In the genomic region with DNA sequence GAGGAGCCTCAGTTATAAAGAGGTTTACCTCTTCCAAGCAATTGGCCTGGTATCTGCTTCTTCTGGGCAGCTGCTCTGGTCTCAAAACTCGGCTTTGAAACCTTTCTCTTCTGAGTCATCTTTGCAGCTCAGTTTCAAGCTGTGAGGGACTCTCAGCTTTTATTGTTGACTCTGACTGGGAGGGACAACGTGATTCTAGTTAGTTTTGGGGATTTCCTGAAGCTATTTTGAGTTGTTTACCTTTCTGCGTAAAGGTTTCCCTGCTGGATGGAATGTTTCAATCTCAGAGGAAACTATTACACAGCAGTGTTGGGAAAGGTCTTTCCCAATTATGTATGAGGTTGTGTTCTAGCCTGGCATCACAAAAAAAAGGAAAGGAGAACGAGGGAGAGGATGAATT, we compare ENCODE assay signal across 18 mouse cellular contexts. TPM values are rescaled to one million over a fixed set of nuclear protein-coding genes. Genes with fewer than 3 reads are reported as not detected.
DNase-seq lines count a peak whose midpoint lies in the region; ATAC-seq and TF ChIP-seq lines count a peak whose summit lies in the region.
"Had no signal": no experiment of that assay in that cellular context is flagged by ENCODE, and none has a peak within 500 bp of the region (broad histone marks: within the 10 kb centered on the region; RNA-seq: fewer than 3 reads in every experiment).

No protein-coding gene starts in this region.

- H3K4me2 ChIP-seq in heart, embryonic 11.5 days = peak overlapping the region; percentile 84
- no peak overlapping the region for H3K4me2 ChIP-seq in lung, postnatal 0 days (replicated peaks; ENCODE audit: low read depth, low read length)
- H3K4me2 ChIP-seq in liver, embryonic 16.5 days (ENCODE audit: low read depth, low read length) = peak overlapping the region; percentile 90; the same call in 1 of the 2 replicates

- H3K27me3 ChIP-seq in heart, embryonic 11.5 days (ENCODE audit: control insufficient read depth, insufficient read depth, low read length) = no peaks in the 10 kb centered on the region
- H3K27me3 ChIP-seq in heart, embryonic 10.5 days (ENCODE audit: insufficient read depth, poor library complexity, severe bottlenecking) = no peaks in the 10 kb centered on the region
- no peaks in the 10 kb centered on the region for H3K27me3 ChIP-seq in lung, postnatal 0 days (replicated peaks; ENCODE audit: insufficient read depth, low read length)
- no peaks in the 10 kb centered on the region for H3K27me3 ChIP-seq in embryonic facial prominence, embryonic 10.5 days (replicated peaks; ENCODE audit: low read depth, poor library complexity, severe bottlenecking)
- H3K27me3 ChIP-seq in liver, embryonic 16.5 days (ENCODE audit: control insufficient read depth, insufficient read depth, low read depth, low read length) = no peaks in the 10 kb centered on the region
- H3K27me3 ChIP-seq: Patski had no signal

- peaks cover 3% of the 10 kb centered on the region; the same call in 1 of the 2 replicates for H3K4me1 ChIP-seq in heart, embryonic 11.5 days (ENCODE audit: control insufficient read depth, insufficient read depth, low read length)
- H3K4me1 ChIP-seq in heart, embryonic 10.5 days = peaks cover 18% of the 10 kb centered on the region
- peaks cover 3% of the 10 kb centered on the region; the same call in 1 of the 2 replicates for H3K4me1 ChIP-seq in lung, postnatal 0 days (ENCODE audit: insufficient read depth, low read depth, low read length)
- peaks cover 19% of the 10 kb centered on the region for H3K4me1 ChIP-seq in embryonic facial prominence, embryonic 10.5 days
- H3K4me1 ChIP-seq in liver, embryonic 16.5 days (ENCODE audit: control insufficient read depth, low read depth, low read length) = peaks cover 17% of the 10 kb centered on the region

- ATAC-seq in heart, embryonic 11.5 days (replicated peaks; ENCODE audit: insufficient number of reproducible peaks, low FRiP score, low TSS enrichment) = no peak
- ATAC-seq in lung, postnatal 0 days = no peak
- ATAC-seq in liver, embryonic 16.5 days (ENCODE audit: low read depth) = no peak
- ATAC-seq: CD4-positive, CD25-positive, alpha-beta regulatory T cell, adult 4 months; forebrain, embryonic 16.5 days; intestine, embryonic 16.5 days; Patski had no signal

- H3K27ac ChIP-seq in heart, embryonic 11.5 days (ENCODE audit: low read depth, low read length) = no peak overlapping the region
- no peak overlapping the region for H3K27ac ChIP-seq in heart, embryonic 10.5 days
- no peak overlapping the region for H3K27ac ChIP-seq in lung, postnatal 0 days (ENCODE audit: low read length)
- no peak overlapping the region for H3K27ac ChIP-seq in embryonic facial prominence, embryonic 10.5 days (replicated peaks)
- H3K27ac ChIP-seq in liver, embryonic 16.5 days (ENCODE audit: low read length) = no peak overlapping the region
- H3K27ac ChIP-seq: macrophage had no signal

- TF ChIP-seq CTCF in lung, postnatal 0 days (IDR thresholded peaks at IDR 0.05) = no peak

- TF ChIP-seq EP300 in lung, postnatal 0 days (IDR thresholded peaks at IDR 0.05) = peak; percentile 34; the same call in 1 of the 2 replicates

- H3K36me3 ChIP-seq in heart, embryonic 11.5 days (ENCODE audit: control insufficient read depth, insufficient read depth, low read length) = peaks cover 11% of the 10 kb centered on the region
- peaks cover 42% of the 10 kb centered on the region for H3K36me3 ChIP-seq in heart, embryonic 10.5 days
- H3K36me3 ChIP-seq in lung, postnatal 0 days (ENCODE audit: insufficient read depth, low read length) = peaks cover 10% of the 10 kb centered on the region; the same call in 1 of the 2 replicates
- peaks cover 46% of the 10 kb centered on the region for H3K36me3 ChIP-seq in embryonic facial prominence, embryonic 10.5 days (replicated peaks)
- peaks cover 34% of the 10 kb centered on the region for H3K36me3 ChIP-seq in liver, embryonic 16.5 days (ENCODE audit: control insufficient read depth, insufficient read depth)

- no peak overlapping the region for H3K4me3 ChIP-seq in heart, embryonic 11.5 days (ENCODE audit: low read depth, low read length)
- no peak overlapping the region for H3K4me3 ChIP-seq in heart, embryonic 10.5 days
- no peak overlapping the region for H3K4me3 ChIP-seq in lung, postnatal 0 days (ENCODE audit: low read depth, low read length)
- H3K4me3 ChIP-seq in embryonic facial prominence, embryonic 10.5 days = 0 out of 2 replicates have a peak overlapping the region, but pooled peaks have one; percentile 75
- peak overlapping the region; percentile 1; the same call in 1 of the 2 replicates for H3K4me3 ChIP-seq in liver, embryonic 16.5 days (ENCODE audit: low read depth, low read length)

- no peaks in the 10 kb centered on the region for H3K9me3 ChIP-seq in heart, embryonic 11.5 days (replicated peaks; ENCODE audit: control insufficient read depth, low read length)
- no peaks in the 10 kb centered on the region for H3K9me3 ChIP-seq in heart, embryonic 10.5 days
- H3K9me3 ChIP-seq in lung, postnatal 0 days (ENCODE audit: low read length) = no peaks in the 10 kb centered on the region
- no peaks in the 10 kb centered on the region for H3K9me3 ChIP-seq in embryonic facial prominence, embryonic 10.5 days
- H3K9me3 ChIP-seq in liver, embryonic 16.5 days (replicated peaks; ENCODE audit: control insufficient read depth, low read length) = no peaks in the 10 kb centered on the region

- WGBS in heart, embryonic 11.5 days (ENCODE audit: insufficient replicate concordance) = 72% methylated on average over 4 of the region's 4 CpGs
- WGBS in heart, embryonic 10.5 days = 74% methylated on average over 4 of the region's 4 CpGs
- WGBS in lung, postnatal 0 days = 48% methylated on average over 4 of the region's 4 CpGs
- 84% methylated on average over 4 of the region's 4 CpGs for WGBS in embryonic facial prominence, embryonic 10.5 days
- 61% methylated on average over 4 of the region's 4 CpGs for WGBS in liver, embryonic 16.5 days (ENCODE audit: insufficient replicate concordance)

- no peak overlapping the region for H3K9ac ChIP-seq in heart, embryonic 11.5 days (ENCODE audit: low read depth, low read length)
- H3K9ac ChIP-seq in lung, postnatal 0 days (replicated peaks; ENCODE audit: low read depth) = no peak overlapping the region
- no peak overlapping the region for H3K9ac ChIP-seq in liver, embryonic 16.5 days (ENCODE audit: low read depth, low read length)

- no peak for DNase-seq in heart, embryonic 10.5 days (ENCODE audit: low spot score)
- DNase-seq in lung, postnatal 0 days (ENCODE audit: low spot score) = peak; percentile 51
- no peak for DNase-seq in lung, postnatal 36 days
- DNase-seq in embryonic facial prominence, embryonic 10.5 days (ENCODE audit: low spot score) = no peak
- no peak for DNase-seq in Muller cell, postnatal 12 days (ENCODE audit: inconsistent ontology term)
- DNase-seq in left cerebral cortex, adult 9 months (ENCODE audit: low spot score in 2 of 2) = no peak
- DNase-seq: adrenal gland, adult 2 months; cerebellum, postnatal 14 days; gastrocnemius, postnatal 36 days had no signal

RNA-seq across cellular contexts. Expression of a gene that starts 1.7 kb away (rescaled TPM):
- polyA plus RNA-seq in heart, embryonic 11.5 days (2014; fragmentation: Nextera tagmentation; extraction: Ambion mirVana) = 119 and 128 TPM in 2 replicates
- polyA plus RNA-seq in heart, embryonic 10.5 days (2016; fragmentation: Nextera tagmentation; extraction: Ambion mirVana) = 130 and 162 TPM in 2 replicates
- 131 and 135 TPM in 2 replicates for polyA plus RNA-seq in lung, postnatal 0 days (2015; fragmentation: Nextera tagmentation; extraction: Ambion mirVana)
- 173 and 174 TPM in 2 replicates for polyA plus RNA-seq in embryonic facial prominence, embryonic 10.5 days (2016; fragmentation: Nextera tagmentation; extraction: Ambion mirVana)
- polyA plus RNA-seq in liver, embryonic 16.5 days (2015; fragmentation: Nextera tagmentation; extraction: Ambion mirVana) = 62.7 and 69.3 TPM in 2 replicates

RNA-seq across cellular contexts. Expression of a gene that starts 5.6 kb away (rescaled TPM):
- polyA plus RNA-seq in heart, embryonic 11.5 days (2014; fragmentation: Nextera tagmentation; extraction: Ambion mirVana) = 0.43 and 0.65 TPM in 2 replicates
- 0.11 TPM in 1 of 2 replicates, not detected in the other for polyA plus RNA-seq in heart, embryonic 10.5 days (2016; fragmentation: Nextera tagmentation; extraction: Ambion mirVana)
- polyA plus RNA-seq in lung, postnatal 0 days (2015; fragmentation: Nextera tagmentation; extraction: Ambion mirVana) = 0.21 and 0.25 TPM in 2 replicates
- polyA plus RNA-seq in embryonic facial prominence, embryonic 10.5 days (2016; fragmentation: Nextera tagmentation; extraction: Ambion mirVana) = 0.11 and 0.16 TPM in 2 replicates
- polyA plus RNA-seq in liver, embryonic 16.5 days (2015; fragmentation: Nextera tagmentation; extraction: Ambion mirVana) = 0.09 TPM in 1 of 2 replicates, not detected in the other
- polyA plus RNA-seq: adrenal gland, adult 2 months; CD4-positive, CD25-positive, alpha-beta regulatory T cell, adult 4 months; forebrain, embryonic 16.5 days; heart, postnatal 0 days; macrophage; urinary bladder, adult 2 months had no signal

RNA-seq across cellular contexts. Expression of a gene that starts 21.6 kb away (rescaled TPM):
- polyA plus RNA-seq in heart, embryonic 11.5 days (2014; fragmentation: Nextera tagmentation; extraction: Ambion mirVana) = 69.0 and 76.1 TPM in 2 replicates
- 87.2 and 97.0 TPM in 2 replicates for polyA plus RNA-seq in heart, embryonic 10.5 days (2016; fragmentation: Nextera tagmentation; extraction: Ambion mirVana)
- 57.2 and 59.5 TPM in 2 replicates for polyA plus RNA-seq in lung, postnatal 0 days (2015; fragmentation: Nextera tagmentation; extraction: Ambion mirVana)
- 93.3 and 93.4 TPM in 2 replicates for polyA plus RNA-seq in embryonic facial prominence, embryonic 10.5 days (2016; fragmentation: Nextera tagmentation; extraction: Ambion mirVana)
- polyA plus RNA-seq in liver, embryonic 16.5 days (2015; fragmentation: Nextera tagmentation; extraction: Ambion mirVana) = 26.4 and 27.3 TPM in 2 replicates

RNA-seq across cellular contexts. Expression of a gene that starts 39.4 kb away (rescaled TPM):
- polyA plus RNA-seq in heart, embryonic 11.5 days (2014; fragmentation: Nextera tagmentation; extraction: Ambion mirVana) = 10.3 and 10.5 TPM in 2 replicates
- polyA plus RNA-seq in heart, embryonic 10.5 days (2016; fragmentation: Nextera tagmentation; extraction: Ambion mirVana) = 16.5 and 18.5 TPM in 2 replicates
- 11.2 and 14.8 TPM in 2 replicates for polyA plus RNA-seq in lung, postnatal 0 days (2015; fragmentation: Nextera tagmentation; extraction: Ambion mirVana)
- 16.4 and 20.1 TPM in 2 replicates for polyA plus RNA-seq in embryonic facial prominence, embryonic 10.5 days (2016; fragmentation: Nextera tagmentation; extraction: Ambion mirVana)
- 7.0 and 7.5 TPM in 2 replicates for polyA plus RNA-seq in liver, embryonic 16.5 days (2015; fragmentation: Nextera tagmentation; extraction: Ambion mirVana)

Comparison
In these comparisons a context has a peak if more than half of its experiments do, and no peak if none do; other contexts are left out.
1. H3K4me3 ChIP-seq: peak in embryonic facial prominence, embryonic 10.5 days (single experiment) and liver, embryonic 16.5 days (single experiment); none in heart, embryonic 11.5 days (single experiment), heart, embryonic 10.5 days (single experiment) and lung, postnatal 0 days (single experiment).